Mouse (Mus musculus) liver, embryonic 14.5 days (tissue): Measurements from ENCODE around the gene Spx.

ENCODE experiments used
- CTCF ChIP-seq: IDR thresholded peaks from 2 replicates; pipeline ENCODE4 v1.5.1; 2016; ENCODE audit warnings: antibody characterized with exemption, low read depth, control low read depth
- EP300 ChIP-seq: IDR thresholded peaks from 2 replicates; pipeline ENCODE4 v1.6.1; 2016; ENCODE audit warnings: antibody characterized with exemption, low read depth

GRCm38 (mm10) chr6:142451381-142451780, 38.1 kb downstream of the Spx start:
- TF ChIP-seq CTCF (no peak), EP300 (no peak)
